Mouse (Mus musculus) embryonic fibroblast, embryonic 13.5 days (primary cell): ENCODE data around the gene Ect2l.

Experiments used
- CTCF ChIP-seq: IDR thresholded peaks from 2 replicates; pipeline ENCODE4 v1.5.1; 2011; ENCODE audit warnings: mild to moderate bottlenecking, control low read depth, low read length, moderate library complexity, borderline replicate concordance; ENCODE audit not compliant: insufficient read depth
- POLR2A ChIP-seq: IDR thresholded peaks from 2 replicates; pipeline ENCODE4 v1.6.1; 2011; ENCODE audit warnings: low read depth, mild to moderate bottlenecking, control low read depth, low read length, moderate library complexity

GRCm38 (mm10) chr10:18191706-18192105, 19.0 kb downstream of the Ect2l start:
- TF ChIP-seq CTCF, result no peak
- TF ChIP-seq POLR2A, result no peak
